Mouse (Mus musculus): Measurements from ENCODE around the gene Olfr329-ps. TPM values are rescaled to one million over a fixed set of nuclear protein-coding genes. Genes with fewer than 3 reads are reported as not detected.
"Not testable (repeated sequence)": the region's sequence is repeated elsewhere in the genome, so short reads cannot be mapped to it uniquely, and the experiment has no call there.

The Olfr329-ps gene
- polyA plus RNA-seq, 1 experiment from 2014 or later: not detected

DNA sequence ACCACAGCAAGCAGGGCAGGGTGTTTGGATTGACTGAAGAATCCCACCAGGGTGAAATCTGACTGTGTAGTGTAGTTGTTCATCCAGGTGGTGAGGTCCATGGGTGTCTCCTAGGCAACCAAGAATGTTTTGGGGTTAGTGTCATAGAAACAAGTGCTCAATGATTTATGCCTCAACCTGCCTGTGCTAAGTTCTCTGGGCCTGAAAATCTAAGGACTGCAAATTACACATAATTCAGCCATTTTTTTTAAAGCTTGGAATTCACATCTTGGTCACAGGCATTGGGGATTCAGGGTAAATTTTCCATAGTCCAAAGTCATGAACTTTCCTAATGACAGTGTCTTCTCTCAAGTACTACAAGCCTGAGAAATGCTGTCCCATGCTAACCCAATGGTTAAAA is 43.8 kb downstream of the Olfr329-ps start, which contains the start of gene Olfr331:
Gene Olfr331 (minus strand): TSS at position 101 of the 400 bp plus-strand sequence.
- not testable (repeated sequence) for H3K9ac ChIP-seq

DNA sequence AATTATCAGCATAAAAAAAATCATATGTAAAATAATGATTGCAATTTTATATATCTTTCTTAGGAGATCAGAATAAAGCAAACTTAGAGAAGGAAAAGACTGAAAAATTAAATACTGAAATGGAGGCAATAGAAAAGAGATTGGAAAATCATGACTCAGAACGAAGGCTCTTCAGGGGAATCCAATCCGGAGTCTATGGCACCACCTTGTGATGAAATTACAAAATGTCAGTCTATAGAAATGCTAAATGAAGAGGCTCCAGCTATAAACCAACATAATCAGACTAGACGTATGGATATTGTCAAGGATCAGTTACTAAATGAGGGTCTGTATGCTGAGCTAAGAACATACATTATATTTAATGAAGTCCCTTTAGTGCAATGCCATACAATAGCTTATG is 46.9 kb downstream of the Olfr329-ps start:
- Histone ChIP-seq H3K27me3 (no peaks in the 10 kb centered on the region), H3K4me3 (no peak overlapping the region), H3K9me3 (no peaks in the 10 kb centered on the region), H3K36me3 (no peaks in the 10 kb centered on the region), H3K9ac (no peak overlapping the region), H3K4me2 (no peak overlapping the region), H3K27ac (no peak overlapping the region), H3K4me1 (no peaks in the 10 kb centered on the region)
- 42% methylated on average over 3 of the region's 3 CpGs for WGBS
- no peak for ATAC-seq (ENCODE audit: insufficient number of reproducible peaks, low FRiP score, low TSS enrichment, low read depth)

More for the DNA sequence above, 43.8 kb downstream of the Olfr329-ps start, which contains the start of gene Olfr331:
- H3K4me3 ChIP-seq; ATAC-seq (ENCODE audit: insufficient number of reproducible peaks, low FRiP score, low TSS enrichment, low read depth); H3K4me1 ChIP-seq; H3K27me3 ChIP-seq; H3K27ac ChIP-seq; H3K4me2 ChIP-seq; H3K36me3 ChIP-seq; H3K9me3 ChIP-seq: not testable (repeated sequence)

GRCm38 (mm10) chr11:58498761-58499160 is 47.5 kb downstream of the Olfr329-ps start:
- Histone ChIP-seq H3K27me3 (no peaks in the 10 kb centered on the region), H3K4me2 (no peak overlapping the region), H3K9ac (no peak overlapping the region), H3K4me3 (no peak overlapping the region), H3K27ac (no peak overlapping the region), H3K4me1 (no peaks in the 10 kb centered on the region), H3K9me3 (no peaks in the 10 kb centered on the region), H3K36me3 (no peaks in the 10 kb centered on the region)
- ATAC-seq (ENCODE audit: insufficient number of reproducible peaks, low FRiP score, low TSS enrichment, low read depth): no peak
- WGBS: 78% methylated on average over 9 of the region's 9 CpGs

- Histone ChIP-seq H3K27me3 (no peaks in the 10 kb centered on the region), H3K27ac (no peak within 1 kb of the TSS), H3K9ac (no peak within 1 kb of the TSS), H3K36me3 (no peaks in the 10 kb centered on the region), H3K4me3 (no peak within 1 kb of the TSS), H3K9me3 (no peaks in the 10 kb centered on the region), H3K4me1 (no peaks in the 10 kb centered on the region), H3K4me2 (no peak within 1 kb of the TSS)
- no peak for ATAC-seq (ENCODE audit: insufficient number of reproducible peaks, low FRiP score, low TSS enrichment, low read depth)
- 79% methylated on average over 2 of the region's 2 CpGs for WGBS
Observed at GRCm38 (mm10) chr11:58492455-58492854, 53.8 kb downstream of the Olfr329-ps start, which contains the start of gene Olfr332. Gene Olfr332, minus strand, starts transcription at chr11:58492555.

Other genes starting within 250 kb of the Olfr329-ps start
- gene Zfp692, start 239.4 kb downstream of the Olfr329-ps start, polyA plus RNA-seq (2015; fragmentation: Nextera tagmentation; extraction: Ambion mirVana): 33.3 and 36.4 TPM in 2 replicates
- gene Zfp672, start 216.1 kb downstream of the Olfr329-ps start, polyA plus RNA-seq (2015; fragmentation: Nextera tagmentation; extraction: Ambion mirVana): 42.3 and 43.2 TPM in 2 replicates
- gene Sh3bp5l, start 215.7 kb downstream of the Olfr329-ps start, polyA plus RNA-seq (2015; fragmentation: Nextera tagmentation; extraction: Ambion mirVana): 36.8 and 39.9 TPM in 2 replicates
- 0.21 TPM in 1 of 2 replicates, not detected in the other for gene Lypd8, start 167.4 kb downstream of the Olfr329-ps start, polyA plus RNA-seq (2015; fragmentation: Nextera tagmentation; extraction: Ambion mirVana)
- not detected in 2 replicates for gene 1810065E05Rik, start 125.3 kb downstream of the Olfr329-ps start, polyA plus RNA-seq (2015; fragmentation: Nextera tagmentation; extraction: Ambion mirVana)
- gene Gm12253, start 113.9 kb downstream of the Olfr329-ps start, polyA plus RNA-seq (2015; fragmentation: Nextera tagmentation; extraction: Ambion mirVana): not detected in 2 replicates
- gene Lypd9, start 93.5 kb downstream of the Olfr329-ps start, polyA plus RNA-seq (2015; fragmentation: Nextera tagmentation; extraction: Ambion mirVana): not detected in 2 replicates
- gene Olfr30, start 84.2 kb downstream of the Olfr329-ps start, polyA plus RNA-seq (2015; fragmentation: Nextera tagmentation; extraction: Ambion mirVana): not detected in 2 replicates
- not detected in 2 replicates for gene Olfr332, start 53.9 kb downstream of the Olfr329-ps start, polyA plus RNA-seq (2015; fragmentation: Nextera tagmentation; extraction: Ambion mirVana)
- not detected in 2 replicates for gene Olfr331, start 43.9 kb downstream of the Olfr329-ps start, polyA plus RNA-seq (2015; fragmentation: Nextera tagmentation; extraction: Ambion mirVana)
- gene Olfr330, start 11.6 kb downstream of the Olfr329-ps start, polyA plus RNA-seq (2015; fragmentation: Nextera tagmentation; extraction: Ambion mirVana): not detected in 2 replicates
- gene Olfr328, start 9.2 kb upstream of the Olfr329-ps start, polyA plus RNA-seq (2015; fragmentation: Nextera tagmentation; extraction: Ambion mirVana): not detected in 2 replicates
- gene Olfr224, start 24.1 kb upstream of the Olfr329-ps start, polyA plus RNA-seq (2015; fragmentation: Nextera tagmentation; extraction: Ambion mirVana): not detected in 2 replicates
- gene Olfr325, start 31.3 kb upstream of the Olfr329-ps start, polyA plus RNA-seq (2015; fragmentation: Nextera tagmentation; extraction: Ambion mirVana): not detected in 2 replicates
- not detected in 2 replicates for gene Olfr324, start 48.7 kb upstream of the Olfr329-ps start, polyA plus RNA-seq (2015; fragmentation: Nextera tagmentation; extraction: Ambion mirVana)
- gene 2210407C18Rik, start 69.7 kb upstream of the Olfr329-ps start, polyA plus RNA-seq (2015; fragmentation: Nextera tagmentation; extraction: Ambion mirVana): not detected in 2 replicates
- gene Olfr323, start 84.1 kb upstream of the Olfr329-ps start, polyA plus RNA-seq (2015; fragmentation: Nextera tagmentation; extraction: Ambion mirVana): not detected in 2 replicates
- gene Trim58, start 94.0 kb upstream of the Olfr329-ps start, polyA plus RNA-seq (2015; fragmentation: Nextera tagmentation; extraction: Ambion mirVana): not detected in 2 replicates
- not detected in 2 replicates for gene Olfr322, start 112.4 kb upstream of the Olfr329-ps start, polyA plus RNA-seq (2015; fragmentation: Nextera tagmentation; extraction: Ambion mirVana)
- not detected in 2 replicates for gene Olfr320, start 134.7 kb upstream of the Olfr329-ps start, polyA plus RNA-seq (2015; fragmentation: Nextera tagmentation; extraction: Ambion mirVana)
- not detected in 2 replicates for gene Olfr319, start 152.7 kb upstream of the Olfr329-ps start, polyA plus RNA-seq (2015; fragmentation: Nextera tagmentation; extraction: Ambion mirVana)
- not detected in 2 replicates for gene Olfr318, start 177.6 kb upstream of the Olfr329-ps start, polyA plus RNA-seq (2015; fragmentation: Nextera tagmentation; extraction: Ambion mirVana)
- gene Olfr317, start 192.8 kb upstream of the Olfr329-ps start, polyA plus RNA-seq (2015; fragmentation: Nextera tagmentation; extraction: Ambion mirVana): not detected in 2 replicates
- gene Olfr316, start 206.3 kb upstream of the Olfr329-ps start, polyA plus RNA-seq (2015; fragmentation: Nextera tagmentation; extraction: Ambion mirVana): not detected in 2 replicates
- gene Olfr315, start 226.8 kb upstream of the Olfr329-ps start, polyA plus RNA-seq (2015; fragmentation: Nextera tagmentation; extraction: Ambion mirVana): not detected in 2 replicates
- not detected in 2 replicates for gene Olfr314, start 236.5 kb upstream of the Olfr329-ps start, polyA plus RNA-seq (2015; fragmentation: Nextera tagmentation; extraction: Ambion mirVana)

Data from limb, embryonic 15.5 days (tissue).